In the genomic region with DNA sequence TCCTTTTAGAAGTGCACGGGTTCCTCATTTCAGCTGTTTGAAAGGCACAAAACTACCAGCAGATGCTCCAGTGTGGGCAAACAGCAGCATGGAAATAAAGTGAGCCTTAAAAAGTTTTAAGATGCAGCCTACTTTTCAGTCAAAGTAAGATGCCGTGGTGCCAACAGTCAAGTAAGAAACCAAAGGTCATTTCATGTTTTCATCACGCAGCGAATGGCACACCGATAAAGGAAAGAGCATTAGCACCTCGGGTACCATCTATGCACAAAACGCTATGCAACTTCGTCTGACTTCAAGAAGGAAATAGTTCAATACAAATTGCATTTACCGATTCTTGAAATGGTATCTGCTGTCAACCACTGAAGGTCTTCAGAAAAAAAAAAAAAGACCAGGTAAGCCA, we compare ENCODE assay signal across 14 mouse cellular contexts. TPM values are rescaled to one million over a fixed set of nuclear protein-coding genes. Genes with fewer than 3 reads are reported as not detected.
DNase-seq lines count a peak whose midpoint lies in the region; ATAC-seq and TF ChIP-seq lines count a peak whose summit lies in the region.
"Had no signal": no experiment of that assay in that cellular context is flagged by ENCODE, and none has a peak within 500 bp of the region (broad histone marks: within the 10 kb centered on the region; RNA-seq: fewer than 3 reads in every experiment).

No protein-coding gene starts in this region.

- ATAC-seq in neural tube, embryonic 12.5 days (ENCODE audit: low FRiP score, low read depth): no peak
- ATAC-seq in hindbrain, embryonic 12.5 days (ENCODE audit: low FRiP score): no peak
- no peak for ATAC-seq in midbrain, embryonic 13.5 days
- ATAC-seq in stomach, postnatal 0 days (ENCODE audit: low FRiP score, low TSS enrichment): no peak
- ATAC-seq: inflammation-experienced regulatory T-cells, adult 6 months; lung, postnatal 0 days had no signal

- H3K4me1 ChIP-seq in neural tube, embryonic 12.5 days: peaks cover 3% of the 10 kb centered on the region; the same call in 1 of the 2 replicates
- no peaks in the 10 kb centered on the region for H3K4me1 ChIP-seq in hindbrain, embryonic 12.5 days
- peaks cover 13% of the 10 kb centered on the region for H3K4me1 ChIP-seq in midbrain, embryonic 13.5 days (replicated peaks)
- H3K4me1 ChIP-seq in stomach, postnatal 0 days (replicated peaks; ENCODE audit: control insufficient read depth, insufficient read depth): 0 out of 2 replicates have a peak, but pooled peaks cover 2% of the 10 kb centered on the region

- H3K27me3 ChIP-seq in neural tube, embryonic 12.5 days (replicated peaks): no peaks in the 10 kb centered on the region
- no peaks in the 10 kb centered on the region for H3K27me3 ChIP-seq in hindbrain, embryonic 12.5 days
- no peaks in the 10 kb centered on the region for H3K27me3 ChIP-seq in midbrain, embryonic 13.5 days
- no peaks in the 10 kb centered on the region for H3K27me3 ChIP-seq in stomach, postnatal 0 days (ENCODE audit: control insufficient read depth, insufficient read depth, low read length)

- H3K9me3 ChIP-seq in neural tube, embryonic 12.5 days: no peaks in the 10 kb centered on the region
- no peaks in the 10 kb centered on the region for H3K9me3 ChIP-seq in hindbrain, embryonic 12.5 days (replicated peaks)
- no peaks in the 10 kb centered on the region for H3K9me3 ChIP-seq in midbrain, embryonic 13.5 days
- H3K9me3 ChIP-seq in stomach, postnatal 0 days (ENCODE audit: control insufficient read depth, low read length): no peaks in the 10 kb centered on the region
- H3K9me3 ChIP-seq: heart, embryonic 13.5 days had no signal

- no peak for TF ChIP-seq EP300 in stomach, postnatal 0 days (optimal IDR thresholded peaks at IDR 0.05)

- no peak overlapping the region for H3K9ac ChIP-seq in neural tube, embryonic 12.5 days
- H3K9ac ChIP-seq in hindbrain, embryonic 12.5 days: no peak overlapping the region
- H3K9ac ChIP-seq in midbrain, embryonic 13.5 days (replicated peaks): no peak overlapping the region; the same call in 1 of the 2 replicates
- no peak overlapping the region for H3K9ac ChIP-seq in stomach, postnatal 0 days (ENCODE audit: low read length)

- peak overlapping the region; percentile 71; the same call in 1 of the 2 replicates for H3K4me3 ChIP-seq in neural tube, embryonic 12.5 days
- H3K4me3 ChIP-seq in hindbrain, embryonic 12.5 days: peak overlapping the region; percentile 76
- peak overlapping the region; percentile 87 for H3K4me3 ChIP-seq in midbrain, embryonic 13.5 days (replicated peaks)
- peak overlapping the region; percentile 59; the same call in 1 of the 2 replicates for H3K4me3 ChIP-seq in stomach, postnatal 0 days (ENCODE audit: low read depth, low read length)

- 86% methylated on average over 9 of the region's 9 CpGs for WGBS in neural tube, embryonic 12.5 days
- 85% methylated on average over 9 of the region's 9 CpGs for WGBS in hindbrain, embryonic 12.5 days
- WGBS in midbrain, embryonic 13.5 days: 80% methylated on average over 9 of the region's 9 CpGs
- WGBS in stomach, postnatal 0 days: 63% methylated on average over 9 of the region's 9 CpGs

- no peaks in the 10 kb centered on the region for H3K36me3 ChIP-seq in neural tube, embryonic 12.5 days
- no peaks in the 10 kb centered on the region for H3K36me3 ChIP-seq in hindbrain, embryonic 12.5 days
- H3K36me3 ChIP-seq in midbrain, embryonic 13.5 days: no peaks in the 10 kb centered on the region
- no peaks in the 10 kb centered on the region for H3K36me3 ChIP-seq in stomach, postnatal 0 days (ENCODE audit: control insufficient read depth, insufficient read depth, low read length)
- H3K36me3 ChIP-seq: heart, embryonic 13.5 days had no signal

- H3K27ac ChIP-seq in neural tube, embryonic 12.5 days: no peak overlapping the region
- no peak overlapping the region for H3K27ac ChIP-seq in hindbrain, embryonic 12.5 days
- H3K27ac ChIP-seq in midbrain, embryonic 13.5 days: no peak overlapping the region
- H3K27ac ChIP-seq in stomach, postnatal 0 days (replicated peaks): no peak overlapping the region
- H3K27ac ChIP-seq: gastrocnemius, adult 2 months; heart, embryonic 13.5 days had no signal

- no peak for DNase-seq in neural tube, embryonic 10.5 days (ENCODE audit: extremely low spot score, low spot score)
- DNase-seq in stomach, postnatal 0 days (ENCODE audit: low spot score): no peak
- no peak for DNase-seq in kidney, adult 8-10 months
- DNase-seq in left cerebral cortex, postnatal 25 days (ENCODE audit: low spot score in 2 of 2): no peak
- DNase-seq in adrenal gland, adult 18-20 months (ENCODE audit: low spot score in 2 of 2): no peak
- DNase-seq: cerebellum, adult 9-10 months; gastrocnemius, adult 2 months had no signal

- intact Hi-C loops in left cerebral cortex, postnatal 25 days (cut with DNase I): loop anchor here (5.0 kb wide), 2 partner anchors 380 to 540 kb away; a partner anchor contains a TSS

- H3K4me2 ChIP-seq in neural tube, embryonic 12.5 days (replicated peaks): peak overlapping the region; percentile 77
- H3K4me2 ChIP-seq in hindbrain, embryonic 12.5 days (replicated peaks): peak overlapping the region; percentile 89
- H3K4me2 ChIP-seq in midbrain, embryonic 13.5 days (replicated peaks): peak overlapping the region; percentile 79
- H3K4me2 ChIP-seq in stomach, postnatal 0 days (replicated peaks; ENCODE audit: low read depth): peak overlapping the region; percentile 74

- no peak for TF ChIP-seq CTCF in stomach, postnatal 0 days (IDR thresholded peaks at IDR 0.05; ENCODE audit: low read depth)

RNA-seq across cellular contexts. Expression of a gene that starts 1.1 kb away (rescaled TPM):
- 1.3 and 1.8 TPM in 2 replicates for polyA plus RNA-seq in neural tube, embryonic 12.5 days (2016; fragmentation: Nextera tagmentation; extraction: Ambion mirVana)
- 0.53 and 1.2 TPM in 2 replicates for polyA plus RNA-seq in hindbrain, embryonic 12.5 days (2016; fragmentation: Nextera tagmentation; extraction: Ambion mirVana)
- polyA plus RNA-seq in midbrain, embryonic 13.5 days (2015; fragmentation: Nextera tagmentation; extraction: Ambion mirVana): 1.3 and 1.5 TPM in 2 replicates
- 0.28 and 0.65 TPM in 2 replicates for polyA plus RNA-seq in stomach, postnatal 0 days (2015; fragmentation: Nextera tagmentation; extraction: Ambion mirVana)
- total RNA-seq in left cerebral cortex, postnatal 25 days (2021): 1 to 10 TPM in 1 of 2 experiments, under 1 TPM in 1; 0.60 to 1.8 TPM
- total RNA-seq in adrenal gland, adult 18-20 months (2021): 1 to 10 TPM in 1 of 2 experiments, under 1 TPM in 1; 0.93 to 1.6 TPM
- total RNA-seq: gastrocnemius, adult 2 months had no signal
- polyA plus RNA-seq: embryonic facial prominence, embryonic 11.5 days; heart, embryonic 13.5 days; inflammation-experienced regulatory T-cells, adult 6 months had no signal

RNA-seq across cellular contexts. Expression of a gene that starts 1.9 kb away (rescaled TPM):
- polyA plus RNA-seq in neural tube, embryonic 12.5 days (2016; fragmentation: Nextera tagmentation; extraction: Ambion mirVana): 17.9 and 18.5 TPM in 2 replicates
- 25.2 and 29.5 TPM in 2 replicates for polyA plus RNA-seq in hindbrain, embryonic 12.5 days (2016; fragmentation: Nextera tagmentation; extraction: Ambion mirVana)
- 31.2 and 34.6 TPM in 2 replicates for polyA plus RNA-seq in midbrain, embryonic 13.5 days (2015; fragmentation: Nextera tagmentation; extraction: Ambion mirVana)
- polyA plus RNA-seq in stomach, postnatal 0 days (2015; fragmentation: Nextera tagmentation; extraction: Ambion mirVana): 6.8 and 7.8 TPM in 2 replicates
- 10 to 100 TPM; 16.2 to 23.9 TPM for total RNA-seq in left cerebral cortex, postnatal 25 days (2021)
- total RNA-seq in adrenal gland, adult 18-20 months (2021): 10 to 100 TPM; 38.1 to 49.9 TPM
- polyA plus RNA-seq: inflammation-experienced regulatory T-cells, adult 6 months had no signal
